Mouse (Mus musculus) intestine, embryonic 15.5 days (tissue): ENCODE data around the gene Prkcz. TPM values are rescaled to one million over a fixed set of nuclear protein-coding genes. Genes with fewer than 3 reads are reported as not detected.

Source experiments
- ATAC-seq: fragments of 200-750 bp; cut with Nextera tagmentation; 2 replicates; pipeline ENCODE4 v1.8.0; 2017; ENCODE audit warnings: moderate TSS enrichment, moderate library complexity
- H3K27ac ChIP-seq: fragments of 300-500 bp; sonication (generic); 2 replicates; pipeline ENCODE4 v1.5.1; 2015; ENCODE audit warnings: mild to moderate bottlenecking, inconsistent platforms
- H3K27me3 ChIP-seq: fragments of 300-500 bp; sonication (generic); replicated peaks from 2 replicates; pipeline ENCODE4 v1.6.1; 2015; ENCODE audit warnings: inconsistent platforms
- H3K36me3 ChIP-seq: fragments of 300-500 bp; sonication (generic); 2 replicates; pipeline ENCODE4 v1.6.1; 2015; ENCODE audit warnings: inconsistent platforms
- H3K4me1 ChIP-seq: fragments of 300-500 bp; sonication (generic); replicated peaks from 2 replicates; pipeline ENCODE4 v1.6.1; 2015; ENCODE audit warnings: inconsistent platforms
- H3K4me2 ChIP-seq: fragments of 300-500 bp; sonication (generic); replicated peaks from 2 replicates; pipeline ENCODE4 v1.6.1; 2015; ENCODE audit warnings: mild to moderate bottlenecking, inconsistent platforms
- H3K4me3 ChIP-seq: fragments of 300-500 bp; sonication (generic); replicated peaks from 2 replicates; pipeline ENCODE4 v1.5.1; 2015; ENCODE audit warnings: inconsistent platforms
- H3K9ac ChIP-seq: fragments of 300-500 bp; sonication (generic); 2 replicates; pipeline ENCODE4 v1.6.1; 2015; ENCODE audit warnings: inconsistent platforms
- H3K9me3 ChIP-seq: fragments of 300-500 bp; sonication (generic); 2 replicates; pipeline ENCODE4 v1.6.1; 2016; ENCODE audit warnings: inconsistent platforms
- WGBS: fragments of 180-500 bp; shearing (Covaris S2); methylation state at CpG from one replicate; pipeline ENCODE4 v1.1.7; 2015; 5-methylcytosine and 5-hydroxymethylcytosine counted together
- polyA plus RNA-seq: library from polyadenylated mRNA; unstranded; fragments of >200 nt; fragmentation: Nextera tagmentation; extraction: Ambion mirVana; gene quantifications from 2 replicates; pipeline ENCODE4 v1.2.1, GENCODE M21; 2015

Gene Prkcz
- polyA plus RNA-seq, 1 experiment from 2014 or later, result 24.8 TPM

GRCm38 (mm10) chr4:155219271-155220212 is 141.6 kb downstream of the Prkcz start:
- no peaks in the 10 kb centered on the region for H3K27me3 ChIP-seq
- peak overlapping the region; percentile 80 for H3K4me3 ChIP-seq
- peak overlapping the region; percentile 91 for H3K4me2 ChIP-seq
- no peaks in the 10 kb centered on the region for H3K36me3 ChIP-seq
- no peak overlapping the region for H3K27ac ChIP-seq
- H3K4me1 ChIP-seq, result peaks cover 61% of the 10 kb centered on the region
- WGBS, result 33% methylated on average over 12 of the region's 12 CpGs
- peak overlapping the region; percentile 95 for H3K9ac ChIP-seq
- ATAC-seq, result no peak
- H3K9me3 ChIP-seq, result no peaks in the 10 kb centered on the region

GRCm38 (mm10) chr4:155218104-155218732 is 142.9 kb downstream of the Prkcz start:
- no peak for ATAC-seq
- Histone ChIP-seq H3K4me2 (peak overlapping the region; percentile 91), H3K27ac (no peak overlapping the region), H3K4me1 (peaks cover 69% of the 10 kb centered on the region), H3K9ac (peak overlapping the region; percentile 27; the same call in 1 of the 2 replicates), H3K27me3 (no peaks in the 10 kb centered on the region), H3K9me3 (no peaks in the 10 kb centered on the region), H3K36me3 (no peaks in the 10 kb centered on the region), H3K4me3 (peak overlapping the region; percentile 80)
- WGBS, result 82% methylated on average over 9 of the region's 9 CpGs

- ATAC-seq, result no peak
- Histone ChIP-seq H3K36me3 (no peaks in the 10 kb centered on the region), H3K9ac (no peak overlapping the region), H3K27me3 (no peaks in the 10 kb centered on the region), H3K4me2 (peak overlapping the region; percentile 91), H3K4me1 (peaks cover 69% of the 10 kb centered on the region), H3K27ac (0 out of 2 replicates have a peak overlapping the region, but pooled peaks have one; percentile 24), H3K9me3 (no peaks in the 10 kb centered on the region), H3K4me3 (no peak overlapping the region)
- WGBS, result 42% methylated on average over 12 of the region's 12 CpGs
These were observed 143.7 kb downstream of the Prkcz start for GRCm38 (mm10) chr4:155217241-155218103.

- Histone ChIP-seq H3K27me3 (no peaks in the 10 kb centered on the region), H3K27ac (no peak overlapping the region), H3K4me2 (peak overlapping the region; percentile 27; the same call in 1 of the 2 replicates), H3K4me1 (peaks cover 69% of the 10 kb centered on the region), H3K4me3 (no peak overlapping the region), H3K9ac (no peak overlapping the region), H3K36me3 (no peaks in the 10 kb centered on the region), H3K9me3 (no peaks in the 10 kb centered on the region)
- WGBS, result 62% methylated on average over 12 of the region's 12 CpGs
- ATAC-seq, result no peak
These were observed 145.2 kb downstream of the Prkcz start for GRCm38 (mm10) chr4:155215773-155216630.

- Histone ChIP-seq H3K4me3 (no peak overlapping the region), H3K27ac (no peak overlapping the region), H3K36me3 (0 out of 2 replicates have a peak, but pooled peaks cover 4% of the 10 kb centered on the region), H3K9ac (no peak overlapping the region), H3K4me2 (0 out of 2 replicates have a peak overlapping the region, but pooled peaks have one; percentile 27), H3K9me3 (no peaks in the 10 kb centered on the region), H3K4me1 (peaks cover 70% of the 10 kb centered on the region), H3K27me3 (no peaks in the 10 kb centered on the region)
- 56% methylated on average over 9 of the region's 9 CpGs for WGBS
- no peak for ATAC-seq
These were observed 146.0 kb downstream of the Prkcz start for GRCm38 (mm10) chr4:155215203-155215602.

- Histone ChIP-seq H3K27ac (no peak overlapping the region), H3K9ac (no peak overlapping the region), H3K9me3 (no peaks in the 10 kb centered on the region), H3K4me3 (no peak overlapping the region), H3K4me2 (peak overlapping the region; percentile 20; the same call in 1 of the 2 replicates), H3K4me1 (peaks cover 70% of the 10 kb centered on the region), H3K27me3 (no peaks in the 10 kb centered on the region), H3K36me3 (0 out of 2 replicates have a peak, but pooled peaks cover 4% of the 10 kb centered on the region)
- no peak for ATAC-seq
- 62% methylated on average over 10 of the region's 10 CpGs for WGBS
These were observed 146.4 kb downstream of the Prkcz start for GRCm38 (mm10) chr4:155214793-155215192.

GRCm38 (mm10) chr4:155214188-155214587 is 147.0 kb downstream of the Prkcz start:
- 0 out of 2 replicates have a peak, but pooled peaks cover 4% of the 10 kb centered on the region for H3K36me3 ChIP-seq
- H3K4me2 ChIP-seq, result peak overlapping the region; percentile 39
- 0 out of 2 replicates have a peak overlapping the region, but pooled peaks have one; percentile 4 for H3K27ac ChIP-seq
- H3K27me3 ChIP-seq, result no peaks in the 10 kb centered on the region
- WGBS, result 59% methylated on average over 6 of the region's 6 CpGs
- H3K4me1 ChIP-seq, result peaks cover 70% of the 10 kb centered on the region
- no peak overlapping the region for H3K4me3 ChIP-seq
- ATAC-seq, result no peak
- H3K9ac ChIP-seq, result no peak overlapping the region
- no peaks in the 10 kb centered on the region for H3K9me3 ChIP-seq

- Histone ChIP-seq H3K4me1 (peaks cover 70% of the 10 kb centered on the region), H3K27me3 (no peaks in the 10 kb centered on the region), H3K4me3 (no peak overlapping the region), H3K36me3 (0 out of 2 replicates have a peak, but pooled peaks cover 4% of the 10 kb centered on the region), H3K9me3 (no peaks in the 10 kb centered on the region), H3K9ac (no peak overlapping the region), H3K4me2 (peak overlapping the region; percentile 39), H3K27ac (0 out of 2 replicates have a peak overlapping the region, but pooled peaks have one; percentile 4)
- peak; percentile 52 for ATAC-seq
- WGBS, result 72% methylated on average over 6 of the region's 6 CpGs
These were observed 147.5 kb downstream of the Prkcz start for GRCm38 (mm10) chr4:155213752-155214054.

- H3K4me2 ChIP-seq, result peak overlapping the region; percentile 39
- peak; percentile 4; the same call in 1 of the 2 replicates for ATAC-seq
- H3K27me3 ChIP-seq, result no peaks in the 10 kb centered on the region
- peaks cover 70% of the 10 kb centered on the region for H3K4me1 ChIP-seq
- no peak overlapping the region for H3K9ac ChIP-seq
- H3K9me3 ChIP-seq, result no peaks in the 10 kb centered on the region
- 0 out of 2 replicates have a peak overlapping the region, but pooled peaks have one; percentile 4 for H3K27ac ChIP-seq
- 59% methylated on average over 9 of the region's 9 CpGs for WGBS
- H3K4me3 ChIP-seq, result no peak overlapping the region
- 0 out of 2 replicates have a peak, but pooled peaks cover 4% of the 10 kb centered on the region for H3K36me3 ChIP-seq
These were observed 148.0 kb downstream of the Prkcz start for GRCm38 (mm10) chr4:155213052-155213751.
